Mouse (Mus musculus) heart, embryonic 14.5 days (tissue): ENCODE measurements around the gene Slc22a16. TPM values are rescaled to one million over a fixed set of nuclear protein-coding genes. Genes with fewer than 3 reads are reported as not detected.
"Not testable (repeated sequence)": the region's sequence is repeated elsewhere in the genome, so short reads cannot be mapped to it uniquely, and the experiment has no call there.

Experiments
- ATAC-seq: fragments of 200-750 bp; cut with Nextera tagmentation; 2 replicates; pipeline ENCODE4 v1.8.0; 2017; ENCODE audit warnings: low read depth, moderate TSS enrichment; ENCODE audit not compliant: insufficient number of reproducible peaks, insufficient read depth, low FRiP score
- H3K27ac ChIP-seq, 2 experiments: fragments of 200-500 bp in 1 of 2; fragments of 300-500 bp in 1 of 2; sonication (generic) in 1 of 2; replicated peaks in 1 of 2; 2 replicates each; pipeline ENCODE4 v1.5.1; 2012 to 2014; ENCODE audit warnings: low read depth in 2 of 2, low read length in 2 of 2, control low read depth in 1 of 2, mild to moderate bottlenecking in 1 of 2, mixed read lengths in 1 of 2; ENCODE audit not compliant: control insufficient read depth in 1 of 2, insufficient read depth in 1 of 2
- H3K27me3 ChIP-seq: fragments of 300-500 bp; sonication (generic); 2 replicates; pipeline ENCODE4 v1.6.1; 2014; ENCODE audit warnings: mild to moderate bottlenecking, low read length, control low read depth; ENCODE audit not compliant: control insufficient read depth, insufficient read depth
- H3K36me3 ChIP-seq: fragments of 300-500 bp; sonication (generic); 2 replicates; pipeline ENCODE4 v1.6.1; 2014; ENCODE audit warnings: mild to moderate bottlenecking, control low read depth, low read length, mixed read lengths; ENCODE audit not compliant: control insufficient read depth, insufficient read depth
- H3K4me1 ChIP-seq, 2 experiments: fragments of 200-500 bp in 1 of 2; fragments of 300-500 bp in 1 of 2; sonication (generic) in 1 of 2; 2 replicates each; pipeline ENCODE4 v1.6.1; 2012 to 2014; ENCODE audit warnings: low read length in 2 of 2, control low read depth in 1 of 2, mixed read lengths in 1 of 2; ENCODE audit not compliant: control insufficient read depth in 2 of 2, insufficient read depth in 2 of 2
- H3K4me2 ChIP-seq: fragments of 300-500 bp; sonication (generic); 2 replicates; pipeline ENCODE4 v1.6.1; 2014; ENCODE audit warnings: mild to moderate bottlenecking, low read length
- H3K4me3 ChIP-seq, 2 experiments: fragments of 200-500 bp in 1 of 2; fragments of 300-500 bp in 1 of 2; sonication (generic) in 1 of 2; 2 replicates each; pipeline ENCODE4 v1.5.1; 2012 to 2014; ENCODE audit warnings: low read length in 2 of 2, mild to moderate bottlenecking in 2 of 2, control low read depth in 1 of 2, low read depth in 1 of 2, moderate library complexity in 1 of 2; ENCODE audit not compliant: control insufficient read depth in 1 of 2, insufficient read depth in 1 of 2
- H3K9ac ChIP-seq: fragments of 300-500 bp; sonication (generic); 2 replicates; pipeline ENCODE4 v1.6.1; 2014; ENCODE audit warnings: mild to moderate bottlenecking, low read length
- H3K9me3 ChIP-seq: fragments of 300-500 bp; sonication (generic); 2 replicates; pipeline ENCODE4 v1.6.1; 2016; ENCODE audit warnings: low read length, control low read depth; ENCODE audit not compliant: control insufficient read depth
- WGBS: fragments of 180-500 bp; shearing (Covaris S2); extraction: QIAGEN DNeasy Blood & Tissue Kit; methylation state at CpG from one replicate; pipeline ENCODE4 v1.1.7; 2014; 5-methylcytosine and 5-hydroxymethylcytosine counted together
- polyA plus RNA-seq: library from polyadenylated mRNA; unstranded; fragments of >200 nt; fragmentation: Nextera tagmentation; extraction: Ambion mirVana; gene quantifications from 2 replicates; pipeline ENCODE4 v1.2.1, GENCODE M21; 2014

Gene Slc22a16
- polyA plus RNA-seq, 1 experiment from 2014 or later, result not detected

- Histone ChIP-seq H3K27ac (no peak overlapping the region), H3K9me3 (no peaks in the 10 kb centered on the region), H3K27me3 (no peaks in the 10 kb centered on the region), H3K36me3 (no peaks in the 10 kb centered on the region), H3K4me1 (no peaks in the 10 kb centered on the region), H3K4me2 (no peak overlapping the region), H3K9ac (no peak overlapping the region), H3K4me3 (no peak overlapping the region)
- ATAC-seq, result no peak
- 78% methylated on average over 2 of the region's 2 CpGs for WGBS
Measured at GRCm38 (mm10) chr10:40551801-40552200, 18.3 kb upstream of the Slc22a16 start.

GRCm38 (mm10) chr10:40565695-40566094 lies 4.4 kb upstream of the Slc22a16 start:
- WGBS, result 92% methylated on average over 6 of the region's 6 CpGs
- ATAC-seq, result not testable (repeated sequence)

GRCm38 (mm10) chr10:40575912-40576634 lies 5.9 kb downstream of the Slc22a16 start:
- Histone ChIP-seq H3K27ac (no peak overlapping the region), H3K9me3 (no peaks in the 10 kb centered on the region), H3K4me1 (no peaks in the 10 kb centered on the region), H3K9ac (no peak overlapping the region), H3K36me3 (no peaks in the 10 kb centered on the region), H3K4me2 (no peak overlapping the region), H3K4me3 (no peak overlapping the region), H3K27me3 (no peaks in the 10 kb centered on the region)
- 86% methylated on average over 7 of the region's 7 CpGs for WGBS
- no peak for ATAC-seq

More at GRCm38 (mm10) chr10:40565695-40566094, 4.4 kb upstream of the Slc22a16 start:
- not testable (repeated sequence) for H3K4me3 ChIP-seq, H3K36me3 ChIP-seq, H3K27me3 ChIP-seq, H3K4me1 ChIP-seq, H3K4me2 ChIP-seq, H3K9ac ChIP-seq, H3K9me3 ChIP-seq, H3K27ac ChIP-seq

GRCm38 (mm10) chr10:40583584-40584255 lies 13.6 kb downstream of the Slc22a16 start:
- H3K9me3 ChIP-seq, result 0 out of 2 replicates have a peak, but pooled peaks cover 4% of the 10 kb centered on the region
- no peak overlapping the region for H3K9ac ChIP-seq
- WGBS, result 75% methylated on average over 8 of the region's 8 CpGs

GRCm38 (mm10) chr10:40592186-40592585 lies 22.1 kb downstream of the Slc22a16 start:
- no peaks in the 10 kb centered on the region for H3K27me3 ChIP-seq
- H3K4me3 ChIP-seq, result no peak overlapping the region
- H3K4me2 ChIP-seq, result no peak overlapping the region
- ATAC-seq, result no peak
- H3K36me3 ChIP-seq, result no peaks in the 10 kb centered on the region
- no peak overlapping the region for H3K9ac ChIP-seq
- 56% methylated on average over 7 of the region's 7 CpGs for WGBS
- H3K9me3 ChIP-seq, result no peaks in the 10 kb centered on the region
- H3K27ac ChIP-seq, result no peak overlapping the region
- no peaks in the 10 kb centered on the region for H3K4me1 ChIP-seq

More at GRCm38 (mm10) chr10:40583584-40584255, 13.6 kb downstream of the Slc22a16 start:
- H3K4me3 ChIP-seq, result no peak overlapping the region
- H3K4me1 ChIP-seq, result no peaks in the 10 kb centered on the region
- no peak overlapping the region for H3K4me2 ChIP-seq
- ATAC-seq, result no peak
- no peaks in the 10 kb centered on the region for H3K27me3 ChIP-seq
- H3K36me3 ChIP-seq, result no peaks in the 10 kb centered on the region
- no peak overlapping the region for H3K27ac ChIP-seq

- Histone ChIP-seq H3K9me3 (no peaks in the 10 kb centered on the region), H3K27me3 (no peaks in the 10 kb centered on the region), H3K9ac (no peak overlapping the region), H3K36me3 (no peaks in the 10 kb centered on the region), H3K4me2 (no peak overlapping the region), H3K4me3 (no peak overlapping the region), H3K4me1 (no peaks in the 10 kb centered on the region), H3K27ac (no peak overlapping the region)
- ATAC-seq, result no peak
- WGBS, result 80% methylated on average over 3 of the region's 3 CpGs
Measured at GRCm38 (mm10) chr10:40597177-40597576, 27.0 kb downstream of the Slc22a16 start.

- Histone ChIP-seq H3K27ac (no peak overlapping the region), H3K36me3 (no peaks in the 10 kb centered on the region), H3K27me3 (no peaks in the 10 kb centered on the region), H3K4me2 (no peak overlapping the region), H3K9me3 (peaks cover 7% of the 10 kb centered on the region), H3K9ac (no peak overlapping the region), H3K4me1 (no peaks in the 10 kb centered on the region), H3K4me3 (no peak overlapping the region)
- ATAC-seq, result no peak
- 52% methylated on average over 6 of the region's 6 CpGs for WGBS
Measured at GRCm38 (mm10) chr10:40604706-40605394, 34.7 kb downstream of the Slc22a16 start.
